Mouse (Mus musculus) A20 (cell line): ENCODE measurements around the gene Wwox.

Source experiments
- DNase-seq: peaks from one replicate; pipeline ENCODE4 v3.0.0-alpha.2; 2011; ENCODE audit warnings: low read depth, low spot score

Gene Wwox

GRCm38 (mm10) chr8:114541132-114541531, 101.7 kb downstream of the Wwox start:
- DNase-seq: peak; percentile 64

DNA sequence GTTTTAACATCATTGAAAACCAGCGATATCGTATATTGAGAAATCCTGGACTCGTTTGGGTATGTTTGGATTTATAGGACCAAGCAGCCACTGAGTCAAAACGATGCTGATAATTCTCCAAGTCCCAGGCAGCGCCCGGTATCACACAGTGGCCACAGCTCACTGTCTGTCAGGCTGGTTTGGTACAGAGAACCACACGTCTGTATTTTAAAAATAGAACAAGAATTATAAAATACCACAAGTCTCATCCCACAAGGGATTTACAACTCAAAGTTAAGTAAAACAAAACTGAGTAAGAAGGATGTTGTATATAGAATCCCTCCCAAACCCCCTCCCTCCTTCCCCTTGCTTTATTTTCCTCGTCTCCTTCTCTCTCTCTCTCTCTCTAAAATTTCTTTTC, 108.9 kb downstream of the Wwox start:
- no peak for DNase-seq

- no peak for DNase-seq
Observed at GRCm38 (mm10) chr8:114548837-114549236, 109.4 kb downstream of the Wwox start.

DNA sequence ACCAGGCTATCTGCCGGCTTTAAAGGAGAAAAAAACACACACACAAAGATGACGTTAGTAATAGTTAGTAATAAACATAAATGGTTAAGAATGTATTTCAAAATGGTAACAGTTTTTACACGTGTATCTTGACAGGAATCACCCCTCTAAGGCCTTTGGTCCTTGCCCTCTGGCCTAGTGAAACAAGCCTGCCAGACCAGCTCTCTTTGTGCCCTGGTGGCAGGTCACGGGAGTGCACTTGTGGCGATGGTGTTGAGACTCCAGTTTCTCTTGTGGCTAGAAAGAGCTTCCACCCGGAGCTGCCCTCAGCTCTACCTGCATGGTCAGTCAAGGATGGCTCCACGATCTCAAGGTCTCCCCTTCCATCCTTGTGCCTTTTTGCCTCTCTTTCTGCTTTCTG, 110.6 kb downstream of the Wwox start:
- peak; percentile 37 for DNase-seq

DNA sequence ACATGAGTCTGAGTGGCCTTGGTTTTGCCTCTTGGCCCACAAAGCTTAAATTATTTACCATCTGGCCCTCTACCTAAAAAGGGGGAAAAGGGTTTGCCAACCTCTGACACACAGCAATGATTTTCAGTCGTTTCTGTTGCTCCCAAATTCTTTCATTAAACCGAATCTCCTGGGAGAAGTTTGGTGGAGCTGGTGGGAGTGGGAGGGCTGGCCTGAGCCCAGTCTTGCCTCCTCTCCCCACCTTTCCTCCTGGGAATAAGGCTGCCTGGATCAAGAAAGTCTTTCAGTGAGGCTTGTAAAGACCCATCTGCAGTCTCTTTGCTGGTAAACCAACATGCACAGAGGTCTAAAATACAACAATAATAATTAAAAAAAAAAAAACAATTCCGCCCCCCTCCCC, 113.2 kb downstream of the Wwox start:
- DNase-seq: no peak

DNA sequence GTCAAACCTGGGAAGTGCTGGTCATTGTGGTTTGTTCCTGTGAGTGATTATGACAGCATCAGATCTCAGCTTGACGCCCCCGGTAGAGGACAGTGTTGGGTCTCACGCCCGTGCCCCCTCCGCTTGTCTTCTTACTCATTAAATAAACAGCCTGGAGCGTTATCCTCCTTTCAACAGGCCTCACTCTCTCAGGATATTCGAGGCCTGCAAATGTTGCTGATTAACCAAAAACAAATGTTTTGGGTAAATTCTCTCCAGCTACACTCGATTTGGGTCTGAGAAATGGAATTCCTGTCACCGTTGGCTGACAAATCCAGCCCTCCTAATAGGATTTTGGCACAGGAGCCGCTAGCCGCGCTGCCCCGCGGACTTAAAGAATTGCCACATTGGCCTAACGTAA, 115.5 kb downstream of the Wwox start:
- no peak for DNase-seq

GRCm38 (mm10) chr8:114555491-114556202, 116.2 kb downstream of the Wwox start:
- DNase-seq: no peak

DNA sequence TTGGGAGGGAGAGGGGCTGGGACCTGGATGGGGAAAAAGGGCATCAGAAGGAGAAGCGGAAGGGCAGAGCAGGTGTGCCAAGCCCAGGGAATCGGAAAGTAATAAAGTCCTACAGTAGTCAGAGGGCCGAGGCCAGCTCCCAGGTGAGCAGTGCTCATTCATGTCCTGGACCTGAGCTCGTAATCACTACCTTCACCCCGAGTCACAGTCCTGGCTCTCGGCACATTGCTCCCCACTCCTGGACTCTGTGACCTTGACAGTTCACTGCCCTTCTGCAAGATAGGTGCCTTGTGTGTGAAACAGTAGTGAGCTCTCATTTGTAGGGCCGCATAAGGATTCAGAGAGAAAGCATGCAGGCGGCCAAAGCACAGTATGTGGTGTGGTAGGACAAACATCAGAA, 121.7 kb downstream of the Wwox start:
- no peak for DNase-seq

GRCm38 (mm10) chr8:114562486-114562885, 123.0 kb downstream of the Wwox start:
- DNase-seq: no peak

DNA sequence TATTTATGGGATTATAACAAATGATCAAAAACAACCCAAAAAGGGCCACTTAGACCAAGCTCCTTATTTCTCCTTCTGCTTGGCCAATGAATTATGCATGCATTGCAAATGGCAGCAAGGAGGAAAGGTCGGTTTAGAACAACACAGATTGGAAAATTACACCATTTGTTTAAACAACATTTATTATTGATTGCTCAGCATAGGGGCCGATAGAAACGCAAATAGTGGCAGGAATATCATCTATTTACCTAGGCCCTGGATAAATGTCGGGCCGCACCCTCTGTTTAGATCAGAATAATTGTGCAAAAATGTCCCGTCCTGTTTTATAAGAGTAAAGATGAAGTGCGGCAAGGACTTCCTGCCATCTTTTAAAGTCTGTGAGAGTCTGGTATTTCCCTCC, 123.9 kb downstream of the Wwox start:
- no peak for DNase-seq

- no peak for DNase-seq
Observed at GRCm38 (mm10) chr8:114564036-114564435, 124.6 kb downstream of the Wwox start.

GRCm38 (mm10) chr8:114568531-114569166, 129.2 kb downstream of the Wwox start:
- no peak for DNase-seq

DNA sequence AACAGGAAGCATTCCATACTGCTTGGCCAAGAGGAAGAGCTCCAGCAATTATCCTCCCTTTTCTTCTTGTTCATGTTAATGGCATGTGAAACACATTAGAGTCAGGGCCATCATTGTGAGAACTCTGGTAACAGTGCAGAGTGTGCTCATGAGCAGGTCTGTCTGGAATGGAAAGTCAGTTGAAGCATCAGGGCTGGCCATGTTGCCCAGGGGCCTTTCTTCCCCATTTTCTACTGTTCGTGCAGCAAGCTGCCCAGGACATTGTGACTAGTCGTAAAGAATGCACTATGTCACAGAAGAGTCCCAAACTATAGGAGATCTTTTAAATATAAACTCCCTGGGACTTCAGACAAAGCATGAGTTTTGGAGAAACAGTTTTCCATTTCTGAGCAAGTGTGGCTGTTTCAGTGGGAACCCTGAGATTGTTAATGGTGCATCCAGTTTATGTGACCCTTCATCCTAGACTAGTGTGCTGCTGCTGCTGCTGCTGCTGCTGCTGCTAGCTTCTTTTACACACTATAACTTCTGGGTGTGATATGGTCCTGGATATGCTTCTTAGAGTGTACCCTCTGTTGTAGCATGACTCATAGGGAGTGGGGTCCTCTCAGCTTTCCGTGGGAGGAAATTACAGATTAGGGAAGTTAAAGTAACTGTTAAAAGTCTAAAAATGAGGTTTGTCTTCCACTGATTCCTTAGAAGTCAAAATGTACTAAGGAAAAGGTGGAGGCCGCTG, 133.7 kb downstream of the Wwox start:
- DNase-seq: no peak

- DNase-seq: no peak
Observed at GRCm38 (mm10) chr8:114573747-114574093, 134.3 kb downstream of the Wwox start.

- DNase-seq: no peak
Observed at GRCm38 (mm10) chr8:114579292-114579691, 139.8 kb downstream of the Wwox start.

GRCm38 (mm10) chr8:114580684-114581083, 141.2 kb downstream of the Wwox start:
- DNase-seq: no peak

- no peak for DNase-seq
Observed at GRCm38 (mm10) chr8:114590336-114590867, 150.9 kb downstream of the Wwox start.

GRCm38 (mm10) chr8:114591296-114592280, 152.1 kb downstream of the Wwox start:
- DNase-seq: no peak

- DNase-seq: no peak
Observed at GRCm38 (mm10) chr8:114593424-114594157, 154.1 kb downstream of the Wwox start.

GRCm38 (mm10) chr8:114594811-114595210, 155.4 kb downstream of the Wwox start:
- no peak for DNase-seq

DNA sequence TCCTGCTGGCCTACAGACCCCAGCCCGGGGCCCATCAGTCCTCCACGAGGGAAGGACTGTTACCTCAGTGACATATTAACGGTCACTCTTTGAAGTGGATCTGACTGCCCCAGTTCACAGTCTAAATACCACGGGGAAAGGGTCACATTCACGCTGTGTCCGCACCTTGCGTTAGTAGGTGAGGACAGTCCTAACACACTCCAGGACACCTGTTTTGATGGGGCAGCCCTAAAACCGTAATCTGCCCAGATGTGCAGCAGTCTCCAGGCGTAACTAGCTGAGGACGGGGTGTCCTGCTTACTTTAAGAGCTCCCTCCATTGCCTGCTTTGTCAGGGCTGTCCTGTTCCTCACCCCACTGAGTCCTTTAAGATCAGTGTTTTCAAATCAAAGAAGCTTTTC, 160.1 kb downstream of the Wwox start:
- no peak for DNase-seq
